In genomic region chr1:59497741-59498613, GRCm38 (mm10) we compare ENCODE assay signal across 29 mouse cellular contexts. TPM values are rescaled to one million over a fixed set of nuclear protein-coding genes. Genes with fewer than 3 reads are reported as not detected.
DNase-seq lines count a peak whose midpoint lies in the region; ATAC-seq and TF ChIP-seq lines count a peak whose summit lies in the region.
"Had no signal": no experiment of that assay in that cellular context is flagged by ENCODE, and none has a peak within 500 bp of the region (broad histone marks: within the 10 kb centered on the region; RNA-seq: fewer than 3 reads in every experiment).

No protein-coding gene starts in this region.

- TF ChIP-seq CTCF in lung, postnatal 0 days (IDR thresholded peaks at IDR 0.05) = no peak

- no peak overlapping the region for H3K27ac ChIP-seq in lung, postnatal 0 days (ENCODE audit: low read length)
- no peak overlapping the region for H3K27ac ChIP-seq in intestine, embryonic 15.5 days
- peak overlapping the region; percentile 69 for H3K27ac ChIP-seq in liver, embryonic 13.5 days
- H3K27ac ChIP-seq: embryonic facial prominence, embryonic 15.5 days; forebrain, embryonic 10.5 days; heart, adult 2 months; heart, embryonic 15.5 days; midbrain, embryonic 12.5 days; neural tube, embryonic 12.5 days; stomach, postnatal 0 days had no signal

- H3K36me3 ChIP-seq in lung, postnatal 0 days (ENCODE audit: insufficient read depth, low read length) = no peaks in the 10 kb centered on the region
- H3K36me3 ChIP-seq in intestine, embryonic 15.5 days = no peaks in the 10 kb centered on the region
- no peaks in the 10 kb centered on the region for H3K36me3 ChIP-seq in liver, embryonic 13.5 days
- H3K36me3 ChIP-seq: embryonic facial prominence, embryonic 15.5 days; forebrain, embryonic 10.5 days; heart, embryonic 15.5 days; midbrain, embryonic 12.5 days; neural tube, embryonic 12.5 days had no signal

- WGBS in lung, postnatal 0 days = 48% methylated on average over 6 of the region's 6 CpGs
- WGBS in intestine, embryonic 15.5 days = 62% methylated on average over 6 of the region's 6 CpGs
- WGBS in liver, embryonic 13.5 days (ENCODE audit: insufficient replicate concordance) = 29% methylated on average over 6 of the region's 6 CpGs

- peak; percentile 64 for ATAC-seq in lung, postnatal 0 days
- peak; percentile 70; the same call in 1 of the 2 replicates for ATAC-seq in intestine, embryonic 15.5 days
- peak; percentile 81 for ATAC-seq in liver, embryonic 13.5 days (ENCODE audit: low read depth)
- ATAC-seq: activated CD4-positive, CD25-positive, alpha-beta regulatory T cell, adult 4 months; hindbrain, embryonic 16.5 days; Patski had no signal

- no peak overlapping the region for H3K4me3 ChIP-seq in lung, postnatal 0 days (ENCODE audit: low read depth, low read length)
- no peak overlapping the region for H3K4me3 ChIP-seq in intestine, embryonic 15.5 days (replicated peaks)
- H3K4me3 ChIP-seq in liver, embryonic 13.5 days (replicated peaks) = no peak overlapping the region
- H3K4me3 ChIP-seq: embryonic facial prominence, embryonic 15.5 days; forebrain, embryonic 10.5 days; heart, adult 2 months; heart, embryonic 15.5 days; midbrain, embryonic 12.5 days; neural tube, embryonic 12.5 days had no signal

- no peaks in the 10 kb centered on the region for H3K4me1 ChIP-seq in lung, postnatal 0 days (ENCODE audit: insufficient read depth, low read depth, low read length)
- no peaks in the 10 kb centered on the region for H3K4me1 ChIP-seq in intestine, embryonic 15.5 days (replicated peaks)
- H3K4me1 ChIP-seq in liver, embryonic 13.5 days (replicated peaks) = peaks cover 32% of the 10 kb centered on the region
- H3K4me1 ChIP-seq: heart, embryonic 15.5 days; neural tube, embryonic 12.5 days had no signal

- H3K9ac ChIP-seq in lung, postnatal 0 days (replicated peaks; ENCODE audit: low read depth) = no peak overlapping the region
- no peak overlapping the region for H3K9ac ChIP-seq in intestine, embryonic 15.5 days
- no peak overlapping the region for H3K9ac ChIP-seq in liver, embryonic 13.5 days
- H3K9ac ChIP-seq: embryonic facial prominence, embryonic 15.5 days; heart, embryonic 15.5 days; midbrain, embryonic 12.5 days; neural tube, embryonic 12.5 days had no signal

- intact Hi-C loops in left cerebral cortex, postnatal 14 days (cut with DNase I) = no loop called here

- no peak overlapping the region; the same call in 1 of the 2 replicates for H3K4me2 ChIP-seq in lung, postnatal 0 days (replicated peaks; ENCODE audit: low read depth, low read length)
- H3K4me2 ChIP-seq in intestine, embryonic 15.5 days (replicated peaks) = no peak overlapping the region
- H3K4me2 ChIP-seq in liver, embryonic 13.5 days = no peak overlapping the region
- H3K4me2 ChIP-seq: embryonic facial prominence, embryonic 15.5 days; heart, embryonic 15.5 days; midbrain, embryonic 12.5 days; neural tube, embryonic 12.5 days had no signal

- H3K9me3 ChIP-seq in lung, postnatal 0 days (ENCODE audit: low read length) = no peaks in the 10 kb centered on the region
- no peaks in the 10 kb centered on the region for H3K9me3 ChIP-seq in intestine, embryonic 15.5 days
- no peaks in the 10 kb centered on the region for H3K9me3 ChIP-seq in liver, embryonic 13.5 days (replicated peaks)
- H3K9me3 ChIP-seq: embryonic facial prominence, embryonic 15.5 days; forebrain, embryonic 10.5 days; heart, embryonic 15.5 days; midbrain, embryonic 12.5 days; neural tube, embryonic 12.5 days had no signal

- peak; percentile 2 for TF ChIP-seq EP300 in lung, postnatal 0 days (IDR thresholded peaks at IDR 0.05)

- DNase-seq in lung, postnatal 0 days (ENCODE audit: low spot score) = peak; percentile 39
- no peak for DNase-seq in lung, postnatal 25 days (ENCODE audit: low spot score)
- DNase-seq in liver, embryonic 13.5 days = no peak
- peak; percentile 62 for DNase-seq in yolk sac, embryonic 10.5 days (ENCODE audit: low spot score)
- no peak for DNase-seq in left cerebral cortex, postnatal 14 days (ENCODE audit: low spot score in 2 of 2)
- no peak for DNase-seq in frontal cortex, postnatal 36 days (ENCODE audit: low spot score in 2 of 2)
- no peak for DNase-seq in layer of hippocampus, adult 11-12 months (ENCODE audit: low spot score)
- DNase-seq: adrenal gland, postnatal 10 days; B cell, adult 2 months; cerebellum, adult 11 months; cerebellum, postnatal 25 days; gastrocnemius, postnatal 14 days; heart, adult 2 months; kidney, adult 2 months; kidney, postnatal 10 days; left cerebral cortex, postnatal 4 days; lung, adult 2 months; right cerebral cortex, adult 18-20 months; thymus, postnatal 14 days had no signal

- no peaks in the 10 kb centered on the region for H3K27me3 ChIP-seq in lung, postnatal 0 days (replicated peaks; ENCODE audit: insufficient read depth, low read length)
- no peaks in the 10 kb centered on the region for H3K27me3 ChIP-seq in intestine, embryonic 15.5 days (replicated peaks)
- H3K27me3 ChIP-seq in liver, embryonic 13.5 days = no peaks in the 10 kb centered on the region
- H3K27me3 ChIP-seq: embryonic facial prominence, embryonic 15.5 days; heart, embryonic 15.5 days; neural tube, embryonic 12.5 days; Patski had no signal

RNA-seq across cellular contexts. Expression of gene Fzd7, which starts 15.8 kb away (rescaled TPM):
- polyA plus RNA-seq in lung, postnatal 0 days (2015; fragmentation: Nextera tagmentation; extraction: Ambion mirVana) = 7.1 and 9.6 TPM in 2 replicates
- 6.3 and 7.5 TPM in 2 replicates for polyA plus RNA-seq in intestine, embryonic 15.5 days (2015; fragmentation: Nextera tagmentation; extraction: Ambion mirVana)
- 1.4 and 2.0 TPM in 2 replicates for polyA plus RNA-seq in liver, embryonic 13.5 days (2015; fragmentation: Nextera tagmentation; extraction: Ambion mirVana)
- total RNA-seq in left cerebral cortex, postnatal 14 days (2021) = 1 to 10 TPM; 5.6 to 6.0 TPM
- polyA plus RNA-seq: activated CD4-positive, CD25-positive, alpha-beta regulatory T cell, adult 4 months had no signal

RNA-seq across cellular contexts. Expression of gene Gm973, which starts 18.1 kb away (rescaled TPM):
- 5.5 and 8.1 TPM in 2 replicates for polyA plus RNA-seq in lung, postnatal 0 days (2015; fragmentation: Nextera tagmentation; extraction: Ambion mirVana)
- 0.43 and 0.76 TPM in 2 replicates for polyA plus RNA-seq in intestine, embryonic 15.5 days (2015; fragmentation: Nextera tagmentation; extraction: Ambion mirVana)
- polyA plus RNA-seq in liver, embryonic 13.5 days (2015; fragmentation: Nextera tagmentation; extraction: Ambion mirVana) = 0.12 and 0.44 TPM in 2 replicates
- 1 to 10 TPM; 5.8 to 9.0 TPM for total RNA-seq in left cerebral cortex, postnatal 14 days (2021)
- polyA plus RNA-seq: activated CD4-positive, CD25-positive, alpha-beta regulatory T cell, adult 4 months had no signal

Comparison
In these comparisons a context has a peak if more than half of its experiments do, and no peak if none do; other contexts are left out.
1. DNase-seq: peak in lung, postnatal 0 days (single experiment) and yolk sac, embryonic 10.5 days (single experiment); none in lung, postnatal 25 days (single experiment), liver, embryonic 13.5 days (single experiment), left cerebral cortex, postnatal 14 days (0 of 2), frontal cortex, postnatal 36 days (0 of 2) and layer of hippocampus, adult 11-12 months (single experiment).
2. Peak in every context shown above with its lines, with median percentiles within 50 percentile points of each other: ATAC-seq.